Mouse (Mus musculus) heart, embryonic 14.5 days (tissue): ENCODE data around the gene Xpnpep1. TPM values are rescaled to one million over a fixed set of nuclear protein-coding genes. Genes with fewer than 3 reads are reported as not detected.

Source experiments
- ATAC-seq: fragments of 200-750 bp; cut with Nextera tagmentation; 2 replicates; pipeline ENCODE4 v1.8.0; 2017; ENCODE audit warnings: low read depth, moderate TSS enrichment; ENCODE audit not compliant: insufficient number of reproducible peaks, insufficient read depth, low FRiP score
- H3K27ac ChIP-seq, 2 experiments: fragments of 200-500 bp in 1 of 2; fragments of 300-500 bp in 1 of 2; sonication (generic) in 1 of 2; replicated peaks in 1 of 2; 2 replicates each; pipeline ENCODE4 v1.5.1; 2012 to 2014; ENCODE audit warnings: low read depth in 2 of 2, low read length in 2 of 2, control low read depth in 1 of 2, mild to moderate bottlenecking in 1 of 2, mixed read lengths in 1 of 2; ENCODE audit not compliant: control insufficient read depth in 1 of 2, insufficient read depth in 1 of 2
- H3K27me3 ChIP-seq: fragments of 300-500 bp; sonication (generic); 2 replicates; pipeline ENCODE4 v1.6.1; 2014; ENCODE audit warnings: mild to moderate bottlenecking, low read length, control low read depth; ENCODE audit not compliant: control insufficient read depth, insufficient read depth
- H3K36me3 ChIP-seq: fragments of 300-500 bp; sonication (generic); 2 replicates; pipeline ENCODE4 v1.6.1; 2014; ENCODE audit warnings: mild to moderate bottlenecking, control low read depth, low read length, mixed read lengths; ENCODE audit not compliant: control insufficient read depth, insufficient read depth
- H3K4me1 ChIP-seq, 2 experiments: fragments of 200-500 bp in 1 of 2; fragments of 300-500 bp in 1 of 2; sonication (generic) in 1 of 2; 2 replicates each; pipeline ENCODE4 v1.6.1; 2012 to 2014; ENCODE audit warnings: low read length in 2 of 2, control low read depth in 1 of 2, mixed read lengths in 1 of 2; ENCODE audit not compliant: control insufficient read depth in 2 of 2, insufficient read depth in 2 of 2
- H3K4me2 ChIP-seq: fragments of 300-500 bp; sonication (generic); 2 replicates; pipeline ENCODE4 v1.6.1; 2014; ENCODE audit warnings: mild to moderate bottlenecking, low read length
- H3K4me3 ChIP-seq, 2 experiments: fragments of 200-500 bp in 1 of 2; fragments of 300-500 bp in 1 of 2; sonication (generic) in 1 of 2; 2 replicates each; pipeline ENCODE4 v1.5.1; 2012 to 2014; ENCODE audit warnings: low read length in 2 of 2, mild to moderate bottlenecking in 2 of 2, control low read depth in 1 of 2, low read depth in 1 of 2, moderate library complexity in 1 of 2; ENCODE audit not compliant: control insufficient read depth in 1 of 2, insufficient read depth in 1 of 2
- H3K9ac ChIP-seq: fragments of 300-500 bp; sonication (generic); 2 replicates; pipeline ENCODE4 v1.6.1; 2014; ENCODE audit warnings: mild to moderate bottlenecking, low read length
- H3K9me3 ChIP-seq: fragments of 300-500 bp; sonication (generic); 2 replicates; pipeline ENCODE4 v1.6.1; 2016; ENCODE audit warnings: low read length, control low read depth; ENCODE audit not compliant: control insufficient read depth
- WGBS: fragments of 180-500 bp; shearing (Covaris S2); extraction: QIAGEN DNeasy Blood & Tissue Kit; methylation state at CpG from one replicate; pipeline ENCODE4 v1.1.7; 2014; 5-methylcytosine and 5-hydroxymethylcytosine counted together
- polyA plus RNA-seq: library from polyadenylated mRNA; unstranded; fragments of >200 nt; fragmentation: Nextera tagmentation; extraction: Ambion mirVana; gene quantifications from 2 replicates; pipeline ENCODE4 v1.2.1, GENCODE M21; 2014

The Xpnpep1 gene
- polyA plus RNA-seq, 1 experiment from 2014 or later, result 159 TPM

- H3K4me1 ChIP-seq, result peaks cover 12 to 20% of the 10 kb centered on the region in 2 experiments
- no peak for ATAC-seq
- no peaks in the 10 kb centered on the region for H3K27me3 ChIP-seq
- H3K27ac ChIP-seq, result no peak overlapping the region
- no peaks in the 10 kb centered on the region for H3K9me3 ChIP-seq
- 72% methylated on average over 3 of the region's 3 CpGs for WGBS
- no peak overlapping the region for H3K9ac ChIP-seq
- H3K4me3 ChIP-seq, result no peak overlapping the region
- no peak overlapping the region for H3K4me2 ChIP-seq
- H3K36me3 ChIP-seq, result no peaks in the 10 kb centered on the region
These were observed 40.5 kb upstream of the Xpnpep1 start for GRCm38 (mm10) chr19:53080487-53080886.

- WGBS, result 87% methylated on average over 11 of the region's 11 CpGs
- H3K9me3 ChIP-seq, result no peaks in the 10 kb centered on the region
- no peak overlapping the region for H3K9ac ChIP-seq
- H3K27ac ChIP-seq, result no peak overlapping the region
- peaks cover 12 to 18% of the 10 kb centered on the region in 2 experiments for H3K4me1 ChIP-seq
- H3K36me3 ChIP-seq, result no peaks in the 10 kb centered on the region
- ATAC-seq, result no peak
- H3K4me2 ChIP-seq, result no peak overlapping the region
- H3K27me3 ChIP-seq, result no peaks in the 10 kb centered on the region
- H3K4me3 ChIP-seq, result no peak overlapping the region
These were observed 40.0 kb upstream of the Xpnpep1 start for GRCm38 (mm10) chr19:53080026-53080425.

GRCm38 (mm10) chr19:53078271-53079085 lies 38.5 kb upstream of the Xpnpep1 start:
- Histone ChIP-seq H3K4me2 (no peak overlapping the region), H3K9ac (no peak overlapping the region), H3K4me1 (peaks cover 12 to 20% of the 10 kb centered on the region in 2 experiments), H3K9me3 (no peaks in the 10 kb centered on the region), H3K27ac (no peak overlapping the region), H3K27me3 (no peaks in the 10 kb centered on the region), H3K36me3 (no peaks in the 10 kb centered on the region), H3K4me3 (no peak overlapping the region)
- no peak for ATAC-seq
- 74% methylated on average over 9 of the region's 9 CpGs for WGBS

- no peak overlapping the region for H3K4me2 ChIP-seq
- no peaks in the 10 kb centered on the region for H3K27me3 ChIP-seq
- peaks cover 14 to 23% of the 10 kb centered on the region in 2 experiments for H3K4me1 ChIP-seq
- H3K9me3 ChIP-seq, result no peaks in the 10 kb centered on the region
- 84% methylated on average over 5 of the region's 5 CpGs for WGBS
- H3K27ac ChIP-seq, result no peak overlapping the region
- H3K36me3 ChIP-seq, result no peaks in the 10 kb centered on the region
- no peak overlapping the region for H3K9ac ChIP-seq
- H3K4me3 ChIP-seq, result no peak overlapping the region
- ATAC-seq, result no peak
These were observed 37.3 kb upstream of the Xpnpep1 start for GRCm38 (mm10) chr19:53077278-53077677.

GRCm38 (mm10) chr19:53076238-53076981 lies 36.4 kb upstream of the Xpnpep1 start:
- H3K4me1 ChIP-seq, result peaks cover 17 to 31% of the 10 kb centered on the region in 2 experiments
- H3K4me3 ChIP-seq, result no peak overlapping the region
- no peak overlapping the region for H3K4me2 ChIP-seq
- H3K27ac ChIP-seq, result peak overlapping the region in 1 of 2 experiments; percentile 43; a peak in 1 of 4 replicates
- no peaks in the 10 kb centered on the region for H3K9me3 ChIP-seq
- ATAC-seq, result no peak
- H3K36me3 ChIP-seq, result no peaks in the 10 kb centered on the region
- no peak overlapping the region for H3K9ac ChIP-seq
- no peaks in the 10 kb centered on the region for H3K27me3 ChIP-seq
- 46% methylated on average over 18 of the region's 18 CpGs for WGBS

GRCm38 (mm10) chr19:53075896-53076237 lies 35.9 kb upstream of the Xpnpep1 start:
- Histone ChIP-seq H3K4me2 (no peak overlapping the region), H3K27ac (no peak overlapping the region)
- 91% methylated on average over 11 of the region's 11 CpGs for WGBS

GRCm38 (mm10) chr19:53074899-53075722 lies 35.1 kb upstream of the Xpnpep1 start:
- no peak overlapping the region for H3K27ac ChIP-seq

More at GRCm38 (mm10) chr19:53075896-53076237, 35.9 kb upstream of the Xpnpep1 start:
- peaks cover 19 to 37% of the 10 kb centered on the region in 2 experiments for H3K4me1 ChIP-seq
- H3K9me3 ChIP-seq, result no peaks in the 10 kb centered on the region
- no peak overlapping the region for H3K9ac ChIP-seq
- ATAC-seq, result no peak
- H3K4me3 ChIP-seq, result no peak overlapping the region
- H3K36me3 ChIP-seq, result no peaks in the 10 kb centered on the region
- H3K27me3 ChIP-seq, result no peaks in the 10 kb centered on the region

More at GRCm38 (mm10) chr19:53074899-53075722, 35.1 kb upstream of the Xpnpep1 start:
- H3K36me3 ChIP-seq, result no peaks in the 10 kb centered on the region
- no peak overlapping the region for H3K4me3 ChIP-seq
- no peak for ATAC-seq
- no peak overlapping the region for H3K4me2 ChIP-seq
- WGBS, result 83% methylated on average over 13 of the region's 13 CpGs
- H3K9me3 ChIP-seq, result no peaks in the 10 kb centered on the region
- H3K27me3 ChIP-seq, result no peaks in the 10 kb centered on the region
- peaks cover 21 to 41% of the 10 kb centered on the region in 2 experiments for H3K4me1 ChIP-seq
- no peak overlapping the region for H3K9ac ChIP-seq
